Mouse (Mus musculus): ENCODE data around the gene Gm10718. TPM values are rescaled to one million over a fixed set of nuclear protein-coding genes. Genes with fewer than 3 reads are reported as not detected.
"Not testable (repeated sequence)": the region's sequence is repeated elsewhere in the genome, so short reads cannot be mapped to it uniquely, and the experiment has no call there.

The Gm10718 gene
- polyA plus RNA-seq, 1 experiment from 2014 or later: 0.32 TPM

GRCm38 (mm10) chr9:3009331-3009730 lies 14.0 kb upstream of the Gm10718 start:
- not testable (repeated sequence) for H3K27ac ChIP-seq (ENCODE audit: low read depth); H3K27me3 ChIP-seq (replicated peaks; ENCODE audit: control insufficient read depth, insufficient read depth, low read length); H3K4me2 ChIP-seq (ENCODE audit: low read length); DNase-seq (ENCODE audit: low spot score); ATAC-seq (replicated peaks; ENCODE audit: low FRiP score, low TSS enrichment, low read depth); H3K9me3 ChIP-seq (ENCODE audit: control insufficient read depth, low read length); H3K9ac ChIP-seq (ENCODE audit: low read length); H3K4me1 ChIP-seq (replicated peaks; ENCODE audit: control insufficient read depth, insufficient read depth, low read length); H3K36me3 ChIP-seq (ENCODE audit: control insufficient read depth, insufficient read depth, low read length); H3K4me3 ChIP-seq (ENCODE audit: low read depth, low read length)
- WGBS: no CpG with 5 or more reads among the region's 5 CpGs

- not testable (repeated sequence) for H3K4me1 ChIP-seq (replicated peaks; ENCODE audit: control insufficient read depth, insufficient read depth, low read length); H3K4me3 ChIP-seq (ENCODE audit: low read depth, low read length); H3K27ac ChIP-seq (ENCODE audit: low read depth); DNase-seq (ENCODE audit: low spot score); H3K27me3 ChIP-seq (replicated peaks; ENCODE audit: control insufficient read depth, insufficient read depth, low read length); H3K36me3 ChIP-seq (ENCODE audit: control insufficient read depth, insufficient read depth, low read length); H3K4me2 ChIP-seq (ENCODE audit: low read length); H3K9ac ChIP-seq (ENCODE audit: low read length); ATAC-seq (replicated peaks; ENCODE audit: low FRiP score, low TSS enrichment, low read depth); H3K9me3 ChIP-seq (ENCODE audit: control insufficient read depth, low read length)
- 75% methylated on average over 2 of the region's 7 CpGs for WGBS
These were observed 11.2 kb upstream of the Gm10718 start for GRCm38 (mm10) chr9:3012054-3012621.

GRCm38 (mm10) chr9:3012733-3013279 lies 10.5 kb upstream of the Gm10718 start, which contains the start of gene Gm10721:
Gm10721 (plus strand) TSS chr9:3013140.
- H3K36me3 ChIP-seq (ENCODE audit: control insufficient read depth, insufficient read depth, low read length); H3K4me1 ChIP-seq (replicated peaks; ENCODE audit: control insufficient read depth, insufficient read depth, low read length); H3K27ac ChIP-seq (ENCODE audit: low read depth); H3K4me2 ChIP-seq (ENCODE audit: low read length); H3K4me3 ChIP-seq (ENCODE audit: low read depth, low read length); DNase-seq (ENCODE audit: low spot score); H3K9ac ChIP-seq (ENCODE audit: low read length); H3K27me3 ChIP-seq (replicated peaks; ENCODE audit: control insufficient read depth, insufficient read depth, low read length); H3K9me3 ChIP-seq (ENCODE audit: control insufficient read depth, low read length): not testable (repeated sequence)
- no CpG with 5 or more reads among the region's 11 CpGs for WGBS
- ATAC-seq (replicated peaks; ENCODE audit: low FRiP score, low TSS enrichment, low read depth): peak; percentile 65; the same call in 1 of the 2 replicates

GRCm38 (mm10) chr9:3015354-3015753 lies 8.0 kb upstream of the Gm10718 start, which contains the start of gene Gm10720:
Gm10720 (plus strand) TSS chr9:3015654.
- H3K4me1 ChIP-seq (replicated peaks; ENCODE audit: control insufficient read depth, insufficient read depth, low read length); H3K9me3 ChIP-seq (ENCODE audit: control insufficient read depth, low read length); H3K36me3 ChIP-seq (ENCODE audit: control insufficient read depth, insufficient read depth, low read length); H3K4me2 ChIP-seq (ENCODE audit: low read length); H3K27me3 ChIP-seq (replicated peaks; ENCODE audit: control insufficient read depth, insufficient read depth, low read length); H3K27ac ChIP-seq (ENCODE audit: low read depth); DNase-seq (ENCODE audit: low spot score); H3K4me3 ChIP-seq (ENCODE audit: low read depth, low read length); H3K9ac ChIP-seq (ENCODE audit: low read length); ATAC-seq (replicated peaks; ENCODE audit: low FRiP score, low TSS enrichment, low read depth): not testable (repeated sequence)
- WGBS: 59% methylated on average over 4 of the region's 9 CpGs

- DNase-seq (ENCODE audit: low spot score); H3K4me3 ChIP-seq (ENCODE audit: low read depth, low read length); H3K9me3 ChIP-seq (ENCODE audit: control insufficient read depth, low read length); H3K4me1 ChIP-seq (replicated peaks; ENCODE audit: control insufficient read depth, insufficient read depth, low read length); H3K36me3 ChIP-seq (ENCODE audit: control insufficient read depth, insufficient read depth, low read length); ATAC-seq (replicated peaks; ENCODE audit: low FRiP score, low TSS enrichment, low read depth); H3K27ac ChIP-seq (ENCODE audit: low read depth); H3K27me3 ChIP-seq (replicated peaks; ENCODE audit: control insufficient read depth, insufficient read depth, low read length); H3K9ac ChIP-seq (ENCODE audit: low read length); H3K4me2 ChIP-seq (ENCODE audit: low read length): not testable (repeated sequence)
- WGBS: 74% methylated on average over 4 of the region's 6 CpGs
These were observed 7.5 kb upstream of the Gm10718 start for GRCm38 (mm10) chr9:3015896-3016295.

GRCm38 (mm10) chr9:3017108-3017507 lies 6.2 kb upstream of the Gm10718 start, which contains the start of gene Gm10719:
Gm10719 (plus strand) TSS chr9:3017408.
- not testable (repeated sequence) for H3K4me2 ChIP-seq (ENCODE audit: low read length); H3K4me1 ChIP-seq (replicated peaks; ENCODE audit: control insufficient read depth, insufficient read depth, low read length); H3K27me3 ChIP-seq (replicated peaks; ENCODE audit: control insufficient read depth, insufficient read depth, low read length); ATAC-seq (replicated peaks; ENCODE audit: low FRiP score, low TSS enrichment, low read depth); H3K36me3 ChIP-seq (ENCODE audit: control insufficient read depth, insufficient read depth, low read length); H3K4me3 ChIP-seq (ENCODE audit: low read depth, low read length); H3K9me3 ChIP-seq (ENCODE audit: control insufficient read depth, low read length); DNase-seq (ENCODE audit: low spot score); H3K9ac ChIP-seq (ENCODE audit: low read length); H3K27ac ChIP-seq (ENCODE audit: low read depth)
- WGBS: no CpG with 5 or more reads among the region's 9 CpGs

GRCm38 (mm10) chr9:3018944-3019343 lies 4.4 kb upstream of the Gm10718 start:
- H3K27me3 ChIP-seq (replicated peaks; ENCODE audit: control insufficient read depth, insufficient read depth, low read length); H3K9ac ChIP-seq (ENCODE audit: low read length); H3K4me1 ChIP-seq (replicated peaks; ENCODE audit: control insufficient read depth, insufficient read depth, low read length); H3K36me3 ChIP-seq (ENCODE audit: control insufficient read depth, insufficient read depth, low read length); H3K9me3 ChIP-seq (ENCODE audit: control insufficient read depth, low read length); H3K4me3 ChIP-seq (ENCODE audit: low read depth, low read length); H3K4me2 ChIP-seq (ENCODE audit: low read length); DNase-seq (ENCODE audit: low spot score); H3K27ac ChIP-seq (ENCODE audit: low read depth); ATAC-seq (replicated peaks; ENCODE audit: low FRiP score, low TSS enrichment, low read depth): not testable (repeated sequence)
- WGBS: 70% methylated on average over 9 of the region's 9 CpGs

- ATAC-seq (replicated peaks; ENCODE audit: low FRiP score, low TSS enrichment, low read depth): 0 out of 2 replicates have a peak, but pooled peaks have one; percentile 65
- 80% methylated on average over 11 of the region's 19 CpGs for WGBS
- DNase-seq (ENCODE audit: low spot score): not testable (repeated sequence)
These were observed 3.3 kb upstream of the Gm10718 start for GRCm38 (mm10) chr9:3019835-3020727.

More at GRCm38 (mm10) chr9:3019835-3020727, 3.3 kb upstream of the Gm10718 start:
- H3K9me3 ChIP-seq (ENCODE audit: control insufficient read depth, low read length); H3K4me3 ChIP-seq (ENCODE audit: low read depth, low read length); H3K4me1 ChIP-seq (replicated peaks; ENCODE audit: control insufficient read depth, insufficient read depth, low read length); H3K9ac ChIP-seq (ENCODE audit: low read length); H3K4me2 ChIP-seq (ENCODE audit: low read length); H3K36me3 ChIP-seq (ENCODE audit: control insufficient read depth, insufficient read depth, low read length); H3K27ac ChIP-seq (ENCODE audit: low read depth); H3K27me3 ChIP-seq (replicated peaks; ENCODE audit: control insufficient read depth, insufficient read depth, low read length): not testable (repeated sequence)

Data from intestine, embryonic 14.5 days (tissue).